Mouse (Mus musculus): ENCODE data around the gene Zfp941. TPM values are rescaled to one million over a fixed set of nuclear protein-coding genes. Genes with fewer than 3 reads are reported as not detected.

Zfp941 gene
- total and polyA plus RNA-seq, 2 experiments from 2014 or later: 26.1 to 30.0 TPM

DNA sequence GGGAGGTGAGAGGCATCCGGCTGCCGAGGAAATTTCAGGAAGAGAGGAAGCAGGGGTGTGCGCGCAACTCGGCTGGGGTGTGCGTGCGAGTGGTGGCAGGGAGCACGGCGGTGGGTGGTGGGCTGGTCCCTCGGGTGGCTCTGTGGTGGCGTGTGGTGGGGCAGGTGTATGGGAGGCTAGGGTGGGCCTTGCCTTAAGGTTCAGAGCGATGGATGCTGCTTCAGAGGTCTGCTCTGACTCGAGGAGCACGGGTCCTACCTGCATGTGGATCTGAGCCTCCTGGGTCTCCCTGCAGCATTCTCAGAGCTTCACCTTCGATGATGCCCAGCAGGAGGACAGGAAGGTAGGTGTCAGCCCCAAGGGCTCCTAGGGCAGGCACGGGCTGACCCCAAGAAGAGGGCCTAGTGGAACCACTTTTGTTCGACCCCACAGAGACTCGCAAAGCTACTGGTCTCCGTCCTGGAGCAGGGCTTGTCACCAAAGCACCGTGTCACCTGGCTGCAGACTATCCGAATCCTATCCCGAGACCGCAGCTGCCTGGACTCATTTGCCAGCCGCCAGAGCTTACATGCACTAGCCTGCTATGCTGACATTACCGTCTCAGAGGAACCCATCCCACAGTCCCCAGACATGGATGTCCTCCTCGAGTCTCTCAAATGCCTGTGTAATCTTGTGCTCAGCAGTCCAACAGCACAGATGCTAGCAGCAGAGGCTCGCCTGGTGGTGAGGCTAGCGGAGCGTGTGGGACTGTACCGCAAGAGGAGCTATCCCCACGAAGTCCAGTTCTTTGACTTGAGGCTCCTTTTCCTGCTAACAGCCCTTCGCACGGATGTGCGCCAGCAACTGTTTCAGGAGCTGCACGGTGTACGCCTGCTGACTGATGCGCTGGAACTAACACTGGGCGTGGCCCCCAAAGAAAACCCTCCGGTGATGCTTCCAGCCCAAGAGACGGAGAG is 35.9 kb upstream of the Zfp941 start, which contains the start of gene Bet1l:
Gene Bet1l, minus strand, starts transcription at position 28 of the 956 bp plus-strand sequence.
- DNase-seq (ENCODE audit: low spot score): peak; percentile 19
- ATAC-seq (ENCODE audit: low FRiP score): peak; percentile 24; the same call in 1 of the 2 replicates
- Histone ChIP-seq H3K4me1 (ENCODE audit: insufficient read depth, low read length) (peaks cover 15% of the 10 kb centered on the region; the same call in 1 of the 2 replicates), H3K9me3 (ENCODE audit: low read length) (no peaks in the 10 kb centered on the region), H3K4me3 (ENCODE audit: low read depth, low read length) (peak within 1 kb of the TSS; percentile 81), H3K36me3 (ENCODE audit: insufficient read depth, low read length) (peaks cover 48% of the 10 kb centered on the region), H3K27me3 (ENCODE audit: insufficient read depth, low read length) (no peaks in the 10 kb centered on the region), H3K4me2 (ENCODE audit: low read depth, low read length, poor library complexity, severe bottlenecking) (peak within 1 kb of the TSS; percentile 96), H3K9ac (replicated peaks; ENCODE audit: low read length, poor library complexity, severe bottlenecking) (peak within 1 kb of the TSS; percentile 97), H3K27ac (ENCODE audit: low read depth, low read length) (peak within 1 kb of the TSS; percentile 95)
- WGBS: 36% methylated on average over 40 of the region's 40 CpGs
- no peak for TF ChIP-seq CTCF (IDR thresholded peaks at IDR 0.05)

DNA sequence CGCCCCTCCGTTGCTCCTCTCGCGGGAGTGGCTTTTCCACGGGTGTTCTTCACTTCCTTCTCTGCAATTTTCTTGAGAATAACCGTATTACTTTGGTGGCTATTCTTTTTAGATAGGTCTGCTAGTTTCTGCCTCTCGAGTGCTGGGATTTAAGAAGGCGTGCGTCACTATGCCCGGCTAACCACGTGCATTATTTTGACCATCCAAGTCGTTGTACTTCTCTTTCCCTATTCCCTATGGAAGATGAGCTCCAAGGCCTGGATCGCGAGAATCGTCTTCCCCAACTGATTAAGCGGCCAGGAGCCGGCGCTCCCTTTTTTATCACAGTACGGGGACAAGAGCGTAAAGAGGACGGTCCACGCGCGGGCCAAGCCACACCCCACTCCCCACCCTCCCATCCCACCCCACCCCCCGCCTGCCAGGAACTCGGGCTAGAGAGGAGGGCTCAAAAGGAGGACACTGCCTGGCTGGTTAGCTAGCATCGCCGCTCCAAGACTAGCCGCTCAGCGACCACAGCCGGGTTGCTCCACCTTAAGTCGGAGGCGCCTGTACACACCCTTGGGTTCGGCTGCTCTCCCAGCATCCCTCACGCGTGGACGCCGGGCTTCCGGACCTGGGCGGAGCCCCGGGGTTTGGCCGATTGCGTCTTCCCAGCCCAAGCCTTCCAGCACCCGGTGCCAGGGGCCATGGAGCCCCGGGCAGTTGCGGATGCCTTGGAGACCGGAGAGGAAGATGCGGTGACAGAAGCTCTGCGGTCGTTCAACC is 35.0 kb upstream of the Zfp941 start, which contains the start of gene Ric8a:
Gene Ric8a, plus strand, starts transcription at position 173 of the 765 bp plus-strand sequence.
- Histone ChIP-seq H3K9me3 (ENCODE audit: low read length) (no peaks in the 10 kb centered on the region), H3K4me2 (ENCODE audit: low read depth, low read length, poor library complexity, severe bottlenecking) (peak within 1 kb of the TSS; percentile 96), H3K27me3 (ENCODE audit: insufficient read depth, low read length) (no peaks in the 10 kb centered on the region), H3K4me3 (ENCODE audit: low read depth, low read length) (peak within 1 kb of the TSS; percentile 81), H3K36me3 (ENCODE audit: insufficient read depth, low read length) (peaks cover 47% of the 10 kb centered on the region), H3K9ac (replicated peaks; ENCODE audit: low read length, poor library complexity, severe bottlenecking) (peak within 1 kb of the TSS; percentile 97), H3K4me1 (ENCODE audit: insufficient read depth, low read length) (peaks cover 15% of the 10 kb centered on the region; the same call in 1 of the 2 replicates), H3K27ac (ENCODE audit: low read depth, low read length) (peak within 1 kb of the TSS; percentile 95)
- DNase-seq (ENCODE audit: low spot score) (peak; percentile 84), ATAC-seq (ENCODE audit: low FRiP score) (peak; percentile 73)
- TF ChIP-seq CTCF (IDR thresholded peaks at IDR 0.05): no peak
- under 1% methylated on average over 47 of the region's 50 CpGs for WGBS

- Histone ChIP-seq H3K9me3 (ENCODE audit: low read length) (no peaks in the 10 kb centered on the region), H3K4me3 (ENCODE audit: low read depth, low read length) (peak within 1 kb of the TSS; percentile 81), H3K36me3 (ENCODE audit: insufficient read depth, low read length) (peaks cover 45% of the 10 kb centered on the region), H3K4me1 (ENCODE audit: insufficient read depth, low read length) (peaks cover 15% of the 10 kb centered on the region; the same call in 1 of the 2 replicates), H3K27ac (ENCODE audit: low read depth, low read length) (peak within 1 kb of the TSS; percentile 95), H3K27me3 (ENCODE audit: insufficient read depth, low read length) (no peaks in the 10 kb centered on the region), H3K9ac (replicated peaks; ENCODE audit: low read length, poor library complexity, severe bottlenecking) (peak within 1 kb of the TSS; percentile 97), H3K4me2 (ENCODE audit: low read depth, low read length, poor library complexity, severe bottlenecking) (peak within 1 kb of the TSS; percentile 96)
- DNase-seq (ENCODE audit: low spot score): peak; percentile 95
- under 1% methylated on average over 51 of the region's 51 CpGs for WGBS
- peak; percentile 37 for TF ChIP-seq CTCF (IDR thresholded peaks at IDR 0.05)
- peak; percentile 83 for ATAC-seq (ENCODE audit: low FRiP score)
Measured at GRCm38 (mm10) chr7:140855860-140856784, 34.1 kb upstream of the Zfp941 start, which contains the start of gene Gm45785. TSS of gene Gm45785 (minus strand) at chr7:140856331.

- whole genome bisulfite sequencing: 82% methylated on average over 9 of the region's 9 CpGs
- peak overlapping the region; percentile 96 for H3K4me2 ChIP-seq (ENCODE audit: low read depth, low read length, poor library complexity, severe bottlenecking)
- no peak overlapping the region for H3K27ac ChIP-seq (ENCODE audit: low read depth, low read length)
- ATAC-seq (ENCODE audit: low FRiP score): no peak
- no peaks in the 10 kb centered on the region for H3K9me3 ChIP-seq (ENCODE audit: low read length)
- peak overlapping the region; percentile 81 for H3K4me3 ChIP-seq (ENCODE audit: low read depth, low read length)
- no peak for TF ChIP-seq CTCF (IDR thresholded peaks at IDR 0.05)
- H3K4me1 ChIP-seq (ENCODE audit: insufficient read depth, low read length): peaks cover 15% of the 10 kb centered on the region; the same call in 1 of the 2 replicates
- no peaks in the 10 kb centered on the region for H3K27me3 ChIP-seq (ENCODE audit: insufficient read depth, low read length)
- peak overlapping the region; percentile 97; the same call in 1 of the 2 replicates for H3K9ac ChIP-seq (replicated peaks; ENCODE audit: low read length, poor library complexity, severe bottlenecking)
- no peak for DNase-seq (ENCODE audit: low spot score)
- H3K36me3 ChIP-seq (ENCODE audit: insufficient read depth, low read length): peaks cover 37% of the 10 kb centered on the region
Measured at GRCm38 (mm10) chr7:140855181-140855580, 33.2 kb upstream of the Zfp941 start.

DNA sequence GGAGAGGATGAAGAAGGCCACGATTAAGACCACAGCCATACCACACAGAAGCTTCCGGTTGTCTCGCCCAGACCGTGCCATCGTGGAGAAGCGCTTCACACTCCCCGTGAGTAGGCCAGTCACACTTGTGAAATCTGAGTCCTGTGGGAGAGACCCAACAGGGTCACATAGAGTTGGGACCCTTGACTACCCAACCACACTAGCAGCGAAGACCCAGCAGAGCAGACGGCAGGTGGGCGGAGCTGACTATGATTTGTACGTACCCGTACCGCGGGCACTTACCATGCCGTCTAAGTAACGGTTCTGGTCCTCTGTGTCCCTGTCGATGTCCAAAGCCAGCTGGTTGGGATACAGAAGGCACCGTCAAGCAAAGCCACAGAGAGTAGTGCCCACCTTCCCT is 32.5 kb upstream of the Zfp941 start:
- Histone ChIP-seq H3K27me3 (ENCODE audit: insufficient read depth, low read length) (no peaks in the 10 kb centered on the region), H3K36me3 (ENCODE audit: insufficient read depth, low read length) (peaks cover 32% of the 10 kb centered on the region), H3K4me1 (ENCODE audit: insufficient read depth, low read length) (peaks cover 15% of the 10 kb centered on the region; the same call in 1 of the 2 replicates), H3K4me3 (ENCODE audit: low read depth, low read length) (no peak overlapping the region), H3K27ac (ENCODE audit: low read depth, low read length) (no peak overlapping the region), H3K9me3 (ENCODE audit: low read length) (no peaks in the 10 kb centered on the region), H3K4me2 (ENCODE audit: low read depth, low read length, poor library complexity, severe bottlenecking) (no peak overlapping the region), H3K9ac (replicated peaks; ENCODE audit: low read length, poor library complexity, severe bottlenecking) (no peak overlapping the region)
- ATAC-seq (ENCODE audit: low FRiP score) (no peak), DNase-seq (ENCODE audit: low spot score) (no peak)
- WGBS: 95% methylated on average over 18 of the region's 18 CpGs
- TF ChIP-seq CTCF (IDR thresholded peaks at IDR 0.05): no peak

Measured in midbrain, postnatal 0 days (tissue).